Mouse (Mus musculus): Measurements from ENCODE around the gene 4930595D18Rik.

The 4930595D18Rik gene

DNA sequence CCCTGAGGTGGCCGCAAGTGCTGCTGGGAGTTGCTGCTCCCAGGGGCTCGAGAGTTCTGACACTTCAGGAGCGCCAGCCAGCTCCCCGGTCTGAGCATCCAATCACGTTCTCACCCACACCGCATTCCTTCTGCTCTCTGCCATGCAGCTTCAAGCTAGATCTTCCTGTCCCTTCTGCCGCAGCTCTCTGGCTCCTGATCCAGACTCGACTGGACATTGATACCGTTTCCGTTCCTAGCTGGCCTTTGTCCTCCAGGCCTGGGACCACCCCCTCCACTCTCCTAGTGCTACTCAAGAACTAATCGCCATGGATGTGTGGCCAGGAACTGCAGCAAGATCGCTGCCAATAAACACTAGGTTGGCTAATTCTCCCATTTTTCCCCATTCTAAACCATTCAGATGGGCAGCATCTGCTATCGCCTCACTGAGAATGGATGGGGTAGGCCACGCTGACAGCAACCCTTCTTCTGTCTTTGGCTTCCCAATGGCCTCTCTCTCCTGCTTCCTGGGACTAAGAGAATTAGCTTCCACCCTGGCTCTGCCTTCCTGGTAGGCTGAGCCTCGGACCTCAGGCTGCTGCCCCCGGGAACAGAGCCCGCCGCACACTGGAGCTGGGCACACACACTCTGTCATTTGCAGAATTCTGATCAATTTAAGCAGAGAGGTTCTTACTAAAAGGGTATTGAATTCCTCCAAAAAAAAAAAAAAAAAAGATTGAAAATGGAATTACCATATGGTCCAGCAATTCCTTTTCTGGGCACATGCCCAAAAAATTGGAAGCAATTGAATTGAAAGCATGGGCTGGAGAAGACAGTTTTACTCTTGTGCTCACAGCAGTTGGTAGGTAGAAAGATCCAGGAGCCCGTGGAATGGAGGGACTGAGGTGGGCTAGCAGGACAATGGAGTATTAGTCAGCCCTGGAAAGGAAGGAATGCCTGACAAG is 49.2 kb downstream of the 4930595D18Rik start:
- peak; percentile 19 for DNase-seq

DNA sequence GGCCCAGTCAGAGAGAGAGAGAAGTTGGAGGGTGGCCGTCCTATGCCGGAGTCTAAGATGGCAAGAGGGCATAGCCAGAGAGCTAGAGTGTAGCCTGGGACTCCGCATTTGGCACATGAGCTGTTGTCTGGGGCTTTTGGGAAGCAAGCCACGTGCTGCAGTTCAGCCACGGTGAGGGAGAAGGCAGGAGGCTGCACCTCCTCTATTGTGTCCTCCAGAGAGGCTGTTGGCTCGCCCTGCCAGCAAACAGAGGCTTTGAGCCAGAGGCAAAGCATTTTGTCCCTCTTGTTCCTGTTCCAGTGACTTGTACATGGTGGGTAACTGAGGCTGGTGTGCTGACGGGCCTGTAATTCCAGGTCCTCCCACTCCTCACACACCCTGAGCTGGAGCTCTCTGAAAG is 50.1 kb downstream of the 4930595D18Rik start:
- no peak for DNase-seq

DNA sequence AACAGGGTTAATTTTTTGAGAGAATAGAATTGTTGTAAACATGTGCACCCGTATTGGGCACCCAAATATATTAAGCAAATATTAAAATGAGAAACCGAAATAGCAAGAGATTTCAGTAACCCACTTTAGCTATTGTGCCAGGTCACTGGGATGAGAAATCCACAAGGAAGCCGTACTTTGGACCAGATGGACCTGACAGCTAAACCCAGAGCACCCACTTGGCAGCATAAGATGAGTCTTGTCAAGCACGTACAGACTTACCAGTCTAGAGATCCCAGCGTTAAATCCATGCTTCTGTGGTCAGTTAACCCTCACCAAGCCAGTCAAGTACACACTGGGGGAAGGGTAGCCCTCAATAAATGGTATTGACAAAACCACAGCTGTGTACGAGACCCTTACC is 58.6 kb downstream of the 4930595D18Rik start:
- no peak for DNase-seq

DNA sequence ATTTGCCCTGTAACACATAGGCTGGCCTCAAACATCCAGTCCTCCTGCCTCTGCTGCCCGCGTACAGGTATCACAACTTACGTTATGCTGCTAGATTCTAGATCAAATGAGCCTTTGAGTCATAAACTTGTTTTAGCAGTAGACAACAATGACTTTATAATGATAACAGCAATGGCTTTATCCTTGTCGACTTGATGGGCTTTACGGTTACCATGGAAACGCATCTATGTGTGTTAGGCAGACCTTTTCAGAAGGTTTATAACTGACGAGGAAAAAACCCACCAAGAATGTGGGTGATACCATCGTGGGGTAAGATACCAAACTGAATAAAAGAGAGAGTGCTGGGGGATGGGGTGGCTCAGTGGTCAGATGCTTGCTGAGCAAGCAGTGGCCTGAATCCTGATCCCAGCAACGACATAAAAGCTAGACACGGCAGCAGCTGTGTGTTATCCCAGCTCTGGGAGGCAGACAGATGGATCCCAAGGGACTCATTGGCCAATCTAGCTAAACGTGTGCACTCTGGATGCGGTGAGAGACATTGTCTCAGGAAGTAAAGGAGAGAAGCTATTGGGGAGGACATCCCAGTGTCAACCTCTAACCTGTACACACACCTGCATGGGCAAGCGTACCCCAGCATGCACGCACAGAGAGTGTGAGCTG is 59.6 kb downstream of the 4930595D18Rik start:
- peak; percentile 53 for DNase-seq

DNA sequence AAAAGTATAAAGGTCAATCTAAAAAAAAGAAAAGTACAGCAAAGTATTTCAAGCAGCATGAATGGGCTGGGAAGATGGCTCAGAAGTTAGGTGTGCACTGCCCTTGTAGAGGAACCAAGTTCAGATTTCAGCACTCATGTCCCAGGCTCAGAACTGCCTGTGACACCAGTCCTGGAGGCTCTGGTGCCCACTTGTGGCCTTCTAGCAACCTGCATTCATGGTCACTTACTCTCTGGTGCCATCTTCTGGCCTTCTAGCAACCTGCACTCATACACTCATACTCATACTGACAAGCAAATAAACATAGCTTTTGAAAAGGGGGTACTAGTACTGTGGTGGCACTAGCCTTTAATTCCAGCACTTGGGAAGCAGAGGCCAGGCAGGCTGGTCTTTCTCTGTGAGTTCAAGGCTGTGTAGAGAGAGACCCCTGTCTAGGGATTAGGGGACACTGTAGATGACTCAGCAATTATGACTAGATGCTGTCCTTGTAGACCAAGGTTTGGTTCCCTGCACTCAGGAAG is 61.9 kb downstream of the 4930595D18Rik start:
- DNase-seq, result no peak

DNA sequence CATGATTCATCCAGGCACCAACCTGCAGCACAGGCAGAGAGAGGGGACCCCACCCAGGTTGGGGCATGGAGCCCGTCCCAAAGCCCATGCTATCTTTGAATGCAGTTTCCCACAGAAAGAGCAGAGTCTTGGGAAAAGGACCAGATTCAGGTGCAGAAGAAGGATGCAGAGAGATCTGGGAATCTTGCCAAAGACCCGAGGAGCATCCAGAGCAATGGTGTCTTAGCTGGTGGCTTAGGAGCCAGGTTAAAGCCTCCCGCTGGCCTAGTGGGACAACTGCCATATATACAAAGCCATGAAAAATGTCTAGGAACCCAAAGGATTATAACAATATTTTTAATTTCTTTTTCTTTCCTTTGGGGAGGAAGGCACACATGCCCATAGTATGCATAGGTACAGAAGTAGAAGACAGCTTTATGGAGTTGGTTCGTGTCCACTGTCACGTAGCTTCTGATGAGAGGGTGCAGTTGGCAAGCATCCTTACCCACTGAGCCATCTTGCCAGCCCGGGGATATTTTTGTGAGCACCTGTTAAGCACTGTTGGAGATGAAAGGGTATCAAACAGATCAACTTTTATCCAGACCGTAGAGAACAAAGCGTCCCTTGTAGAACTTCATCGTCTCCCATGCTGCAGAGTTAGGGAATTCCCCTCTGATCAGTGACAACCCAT is 63.2 kb downstream of the 4930595D18Rik start:
- no peak for DNase-seq

DNA sequence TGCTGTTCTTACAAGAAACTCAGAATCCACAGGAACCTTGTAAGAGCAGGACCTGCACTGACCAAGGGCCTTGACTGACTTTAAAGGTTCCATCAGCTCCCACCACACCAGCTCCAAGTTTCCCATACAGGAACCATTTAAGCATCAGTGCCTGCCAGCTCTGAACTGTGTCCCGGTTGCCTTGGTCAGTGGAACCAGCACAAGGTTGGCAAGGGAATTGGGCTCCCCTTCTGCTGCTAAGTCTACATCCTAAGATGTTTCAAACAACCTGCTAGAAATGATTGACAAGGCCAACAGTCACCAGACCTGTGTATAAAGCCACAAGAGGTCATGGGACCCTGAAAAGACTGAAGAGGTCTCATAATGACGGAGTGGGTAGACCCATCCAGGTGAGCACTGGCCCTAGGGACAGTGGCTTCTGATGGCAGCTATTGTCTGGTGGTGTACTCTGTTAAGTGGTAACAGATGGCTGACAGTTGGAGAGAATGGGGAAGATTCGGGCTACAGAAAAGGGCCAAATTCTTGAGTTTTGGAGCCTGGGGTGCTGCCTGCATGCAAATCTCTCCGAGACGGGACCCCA is 64.7 kb downstream of the 4930595D18Rik start:
- DNase-seq, result no peak

DNA sequence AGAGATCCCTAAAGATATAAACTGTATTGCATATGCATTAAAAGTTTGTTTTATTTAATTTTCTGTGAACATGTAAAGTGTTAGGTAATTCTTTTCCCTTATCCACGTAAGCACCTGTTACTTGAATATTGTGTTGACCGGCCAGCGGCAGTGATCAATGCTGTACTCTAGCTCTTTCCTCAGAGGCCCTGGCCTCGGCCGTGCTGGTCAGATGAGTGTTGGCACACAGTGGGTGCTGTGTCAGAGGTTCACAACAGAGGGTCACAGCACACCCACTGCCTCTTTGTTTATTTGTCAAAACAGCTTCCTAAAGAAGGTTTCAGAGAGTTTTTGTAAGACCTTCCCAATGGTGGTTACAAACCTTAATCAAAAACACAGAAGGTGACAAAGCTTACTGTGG is 69.7 kb downstream of the 4930595D18Rik start:
- no peak for DNase-seq

DNA sequence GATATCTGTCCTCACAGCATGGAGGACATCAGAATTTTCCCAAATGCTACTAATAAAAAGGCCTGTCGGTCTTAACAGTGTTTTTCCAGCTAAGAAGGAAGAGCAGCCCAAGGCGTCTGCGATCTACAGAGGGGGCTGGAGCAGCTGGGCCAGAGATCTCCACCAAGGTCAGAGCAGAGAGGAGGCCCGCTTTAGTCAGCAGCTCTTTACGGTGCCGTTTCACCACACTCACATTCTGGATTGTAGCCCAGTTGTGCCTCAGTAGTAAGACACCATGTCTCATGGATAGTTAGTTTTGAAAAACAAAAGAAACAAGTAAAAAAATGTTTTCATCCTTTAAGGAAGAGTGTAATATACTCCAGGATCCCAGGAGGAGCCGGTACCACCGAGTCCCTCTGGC is 73.1 kb downstream of the 4930595D18Rik start:
- DNase-seq, result no peak

Measured in kidney, postnatal 14 days (tissue).